Mouse (Mus musculus) frontal cortex, postnatal 14 days (tissue): Measurements from ENCODE around the gene Fbxo42.

Source experiments
- DNase-seq, 2 experiments: peaks; one replicate each; pipeline ENCODE4 v3.0.0; 2022; ENCODE audit warnings: low spot score in 2 of 2

The Fbxo42 gene

DNA sequence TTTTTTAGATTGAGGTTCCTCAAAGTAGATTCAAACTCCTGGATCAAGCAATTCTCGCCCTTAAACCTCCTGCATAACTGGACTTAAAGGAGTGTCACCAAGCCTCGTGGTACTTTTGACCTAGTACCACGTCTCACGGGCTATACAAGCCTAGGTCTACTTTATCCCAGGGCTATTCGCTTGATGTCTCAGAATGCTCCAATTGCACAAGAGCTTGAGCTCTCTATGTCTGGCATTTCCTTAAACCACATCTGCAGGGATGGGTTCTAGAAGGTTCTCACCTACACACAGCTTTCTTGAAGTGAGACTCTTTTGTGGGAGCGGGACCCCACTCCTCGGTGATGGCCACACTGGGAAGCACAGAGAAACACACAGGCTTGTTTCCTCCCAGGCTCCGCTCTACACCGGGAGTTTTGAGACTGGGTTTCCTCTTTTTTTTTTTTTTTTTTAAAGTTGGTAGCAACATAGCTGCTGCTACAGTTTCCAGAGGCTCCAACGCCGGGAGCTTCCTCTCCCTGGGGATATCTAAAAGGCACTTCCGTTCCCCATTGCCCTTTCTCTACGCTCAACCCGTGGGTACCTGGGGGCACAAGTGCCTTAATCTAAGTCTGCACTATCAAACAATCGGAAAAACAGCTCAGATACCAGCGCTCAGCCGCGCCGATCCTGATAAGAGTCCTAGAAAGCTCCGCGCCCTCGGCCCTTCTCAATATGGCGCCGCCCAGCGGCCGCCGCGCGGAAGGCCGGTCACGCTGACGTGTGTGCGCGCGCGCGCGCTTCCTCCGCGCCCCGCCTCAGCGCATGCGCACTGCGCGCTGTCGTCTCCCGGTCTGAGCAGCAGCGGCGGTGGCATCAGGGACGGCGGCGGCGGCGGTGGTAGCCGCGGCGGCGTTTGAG, at the start of gene Fbxo42:
TSS of gene Fbxo42 (plus strand) at position 802 of the 897 bp plus-strand sequence.
- DNase-seq, result peak; percentile 85 to 89

DNA sequence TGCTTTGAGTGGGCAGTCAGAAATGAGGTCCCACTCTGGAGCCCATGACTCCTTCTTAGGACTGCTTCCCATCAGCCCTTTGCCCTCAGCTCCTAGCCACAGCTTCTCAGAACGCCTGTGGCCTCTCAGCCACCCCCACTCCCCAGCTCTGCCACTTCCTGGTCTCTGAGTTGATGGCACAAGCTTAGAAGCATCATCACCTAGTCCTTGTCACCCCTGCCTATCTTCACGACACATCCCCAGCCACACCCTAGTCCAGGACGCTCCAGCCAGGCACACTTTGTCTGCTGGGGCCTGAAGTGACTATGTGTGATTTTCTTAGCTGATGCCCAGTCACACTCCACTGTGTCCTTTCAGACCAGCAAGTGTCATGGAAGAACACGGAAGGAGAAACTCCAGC, 48.8 kb upstream of the Fbxo42 start:
- DNase-seq, result no peak

DNA sequence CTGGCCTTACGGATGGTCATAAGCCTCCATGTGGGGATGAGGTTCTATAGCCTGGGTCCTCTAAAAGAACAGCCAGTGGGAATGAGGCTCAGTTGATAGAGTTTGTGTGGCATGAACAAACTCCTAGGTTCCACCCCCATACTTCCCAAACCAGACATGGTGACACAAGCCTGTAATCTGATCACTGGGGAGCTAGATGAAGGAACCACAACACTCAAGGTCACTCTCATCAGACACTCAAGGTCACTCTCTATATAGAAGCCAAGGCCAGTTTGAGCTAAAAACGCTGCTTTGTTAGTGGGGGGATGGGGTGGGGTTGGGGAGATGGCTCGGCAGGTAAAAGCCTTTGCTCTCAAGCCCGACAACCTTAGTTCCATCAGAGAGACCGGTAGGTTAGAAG, 47.8 kb upstream of the Fbxo42 start:
- DNase-seq, result no peak

DNA sequence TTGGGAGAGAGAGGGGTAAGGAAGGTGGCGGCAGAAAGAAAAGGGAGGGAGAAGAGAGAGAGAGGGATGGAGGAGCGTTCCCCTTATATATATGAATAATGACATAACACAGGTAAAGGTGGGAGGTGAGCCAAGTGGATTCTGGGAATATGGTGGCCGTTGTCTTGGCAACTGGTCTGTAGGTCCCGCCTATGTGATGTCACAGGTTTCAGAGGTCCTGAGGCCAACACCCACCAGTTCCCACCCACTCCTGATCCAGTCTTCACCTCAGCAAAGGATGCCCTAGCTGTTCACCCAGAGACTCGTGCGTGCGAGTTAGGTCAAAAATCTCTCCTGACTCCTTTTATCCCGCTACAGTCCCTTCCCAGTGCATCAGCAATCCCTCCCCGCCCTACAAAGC, 46.4 kb upstream of the Fbxo42 start:
- no peak for DNase-seq

GRCm38 (mm10) chr4:141101855-141102254, 45.9 kb upstream of the Fbxo42 start:
- DNase-seq, result no peak

GRCm38 (mm10) chr4:141106526-141107183, 41.1 kb upstream of the Fbxo42 start:
- DNase-seq, result no peak

GRCm38 (mm10) chr4:141108196-141108732, 39.4 kb upstream of the Fbxo42 start:
- no peak for DNase-seq

DNA sequence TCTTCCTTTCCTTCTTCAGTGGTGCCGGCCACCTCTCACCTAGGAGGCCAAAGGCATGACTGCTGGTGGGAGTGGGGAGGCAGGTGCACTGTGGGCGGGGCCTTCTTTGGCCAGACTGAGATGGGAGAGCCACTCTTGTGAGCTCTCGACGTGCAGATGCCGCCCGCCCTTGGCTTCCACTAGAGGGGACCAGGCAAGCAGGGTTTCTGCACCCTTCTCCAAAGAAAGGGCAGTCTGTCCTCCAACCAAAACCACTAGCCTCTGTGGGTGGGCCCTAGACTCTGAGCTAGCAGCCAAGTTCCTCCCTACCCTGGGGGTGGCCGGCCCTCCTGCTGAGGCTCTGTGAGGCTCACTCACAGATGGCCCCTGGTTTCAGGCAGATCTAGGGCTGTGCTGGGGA, 33.9 kb upstream of the Fbxo42 start:
- DNase-seq, result no peak

- peak in 1 of 2 experiments; percentile 58 for DNase-seq
Measured at GRCm38 (mm10) chr4:141114521-141114981, 33.2 kb upstream of the Fbxo42 start.

DNA sequence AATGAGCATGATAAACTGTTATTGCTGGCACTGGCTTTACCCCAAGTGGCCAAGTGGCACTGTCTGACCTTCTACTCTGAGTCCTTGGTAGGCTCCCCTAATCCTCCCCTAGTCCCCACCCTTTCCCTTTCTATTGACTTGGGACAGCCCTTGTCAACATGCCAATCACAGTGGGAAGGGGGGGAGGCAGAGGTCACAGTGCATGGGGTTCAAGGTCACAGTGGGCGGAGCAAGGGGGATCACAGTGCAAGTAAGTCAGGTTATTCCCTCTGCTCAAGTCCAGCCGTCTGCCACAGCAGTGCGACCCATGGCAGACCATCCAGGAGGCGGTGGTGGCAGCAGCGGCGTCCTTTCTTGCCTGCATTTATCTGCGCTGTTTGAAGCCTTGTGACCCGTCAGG, 32.3 kb upstream of the Fbxo42 start:
- no peak for DNase-seq

DNA sequence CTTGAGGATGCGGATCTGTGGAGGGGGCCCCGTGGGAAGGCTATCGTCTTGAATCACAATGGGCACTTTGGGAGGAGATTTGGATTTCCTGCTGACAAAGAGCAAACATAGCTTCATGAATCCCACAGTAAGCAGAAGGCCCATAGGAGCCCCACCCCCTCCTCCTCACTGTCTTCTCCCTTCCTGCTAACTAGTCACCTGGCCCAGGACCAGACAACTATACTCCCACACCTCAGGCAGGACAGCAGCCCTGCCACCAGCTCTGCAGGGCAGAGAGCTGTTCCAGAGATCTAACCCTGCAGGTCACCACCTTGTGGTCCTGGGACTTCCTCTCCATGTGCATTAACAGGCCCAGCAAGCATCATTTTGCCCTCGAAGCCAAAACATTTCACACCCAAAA, 29.0 kb upstream of the Fbxo42 start:
- no peak for DNase-seq

GRCm38 (mm10) chr4:141120700-141121099, 27.0 kb upstream of the Fbxo42 start:
- peak in 1 of 2 experiments; percentile 66 for DNase-seq

DNA sequence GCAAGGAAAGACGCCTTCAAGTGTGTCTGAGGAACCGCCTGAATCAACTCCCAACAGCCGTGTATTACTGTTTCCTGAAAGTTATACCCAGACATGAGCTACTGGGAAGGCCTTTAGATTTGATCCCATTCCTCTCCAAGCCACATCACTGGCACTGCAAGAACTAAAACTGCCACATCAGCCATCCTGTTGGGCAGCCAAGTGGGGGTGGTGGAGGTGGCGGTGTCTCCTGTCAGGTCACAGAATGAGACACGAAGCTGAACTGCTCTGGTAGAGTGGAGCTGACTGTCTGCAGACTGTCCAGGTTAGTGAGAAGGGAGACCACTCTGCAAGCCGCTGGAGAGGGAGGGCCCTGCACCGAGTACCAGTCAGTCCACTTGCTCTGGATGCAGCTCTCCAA, 25.1 kb upstream of the Fbxo42 start:
- no peak for DNase-seq

DNA sequence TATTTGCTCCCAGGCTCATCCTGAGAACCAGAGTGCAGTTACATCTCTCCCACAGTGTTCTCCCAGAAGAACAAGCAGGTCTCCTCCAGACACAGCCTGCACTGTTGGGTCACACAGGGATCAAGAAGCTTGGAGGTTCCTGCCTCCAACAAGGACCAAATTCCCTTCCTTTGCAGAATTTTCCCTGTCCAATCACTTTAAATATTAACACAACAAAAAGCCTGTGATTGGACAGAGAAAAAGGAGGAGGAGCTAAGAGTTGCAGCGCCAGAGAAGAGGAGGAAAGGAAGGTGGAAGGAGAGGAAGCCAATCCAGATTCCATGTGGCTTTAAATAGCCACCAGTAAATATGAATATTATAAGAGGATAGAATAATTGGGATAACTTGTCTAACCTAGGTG, 24.6 kb upstream of the Fbxo42 start:
- DNase-seq, result no peak

DNA sequence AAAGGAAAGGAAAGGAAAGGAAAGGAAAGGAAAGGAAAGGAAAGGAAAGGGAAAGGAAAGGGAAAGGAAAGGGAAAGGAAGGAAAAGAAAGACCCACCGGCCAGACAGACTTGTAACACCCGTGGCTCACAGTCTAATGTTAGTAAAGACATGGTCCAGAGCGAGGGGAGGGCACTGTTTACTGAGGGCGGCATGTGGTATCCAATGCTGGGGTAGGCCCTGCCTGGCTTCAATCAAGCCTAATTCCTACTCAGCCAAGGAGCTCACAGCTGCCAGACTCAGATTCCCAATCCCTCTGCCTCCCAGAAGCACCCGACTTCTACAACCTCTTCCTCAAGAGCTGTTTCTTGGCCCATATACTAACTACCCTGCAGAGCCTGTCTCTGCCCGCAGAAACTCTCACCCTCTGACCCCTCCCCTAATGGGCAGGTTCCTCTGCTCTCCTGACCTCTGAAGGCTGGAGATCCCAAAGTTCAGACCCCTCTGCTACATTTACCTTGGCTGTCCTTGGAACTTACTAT, 18.5 kb upstream of the Fbxo42 start:
- DNase-seq, result no peak

GRCm38 (mm10) chr4:141130704-141131342, 16.9 kb upstream of the Fbxo42 start:
- no peak for DNase-seq

DNA sequence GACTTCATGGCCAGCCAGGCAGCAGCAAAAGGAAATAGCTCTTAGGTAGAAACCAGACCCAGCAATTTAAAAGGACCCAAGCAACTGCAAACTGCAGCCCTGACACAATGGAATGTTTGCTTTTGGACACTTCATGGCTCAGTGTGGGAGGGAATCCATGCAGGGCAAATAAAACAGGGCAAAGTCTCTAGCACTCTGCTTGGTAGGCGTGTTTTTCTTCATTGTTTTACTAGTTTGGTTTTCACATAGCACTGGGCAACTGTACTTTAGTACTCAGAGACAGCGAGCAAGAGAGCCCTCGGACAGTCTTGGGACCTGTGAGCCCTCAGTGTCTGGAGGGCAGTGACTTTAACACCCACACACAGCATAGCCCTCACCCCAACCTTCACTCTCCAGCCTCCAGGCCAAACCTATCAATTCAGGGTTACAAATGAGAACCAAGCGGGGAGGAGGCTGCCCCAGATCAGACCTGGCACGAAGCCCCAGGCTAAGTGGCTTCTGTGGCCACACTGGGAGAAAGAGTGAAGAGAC, 16.1 kb upstream of the Fbxo42 start:
- DNase-seq, result no peak

DNA sequence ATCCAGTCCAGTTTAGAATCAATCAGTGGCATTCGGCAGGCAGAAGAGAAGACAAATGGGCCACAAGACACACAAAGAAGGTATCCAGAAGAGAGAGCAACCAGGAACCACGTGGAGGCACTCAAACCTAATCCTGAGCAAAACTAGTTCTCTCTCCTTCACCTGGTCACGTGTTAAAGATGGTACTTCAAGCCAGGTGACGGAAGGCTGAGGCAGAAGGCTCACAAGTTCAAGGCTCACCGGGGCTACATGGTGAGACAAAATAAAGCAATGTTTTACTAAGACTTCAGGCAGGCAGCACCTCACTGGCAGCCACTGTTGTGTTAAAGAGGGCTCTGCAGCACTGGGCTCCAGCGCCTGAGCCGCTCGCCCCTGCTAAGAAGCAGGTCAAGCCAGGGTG, 15.5 kb upstream of the Fbxo42 start:
- DNase-seq, result no peak

DNA sequence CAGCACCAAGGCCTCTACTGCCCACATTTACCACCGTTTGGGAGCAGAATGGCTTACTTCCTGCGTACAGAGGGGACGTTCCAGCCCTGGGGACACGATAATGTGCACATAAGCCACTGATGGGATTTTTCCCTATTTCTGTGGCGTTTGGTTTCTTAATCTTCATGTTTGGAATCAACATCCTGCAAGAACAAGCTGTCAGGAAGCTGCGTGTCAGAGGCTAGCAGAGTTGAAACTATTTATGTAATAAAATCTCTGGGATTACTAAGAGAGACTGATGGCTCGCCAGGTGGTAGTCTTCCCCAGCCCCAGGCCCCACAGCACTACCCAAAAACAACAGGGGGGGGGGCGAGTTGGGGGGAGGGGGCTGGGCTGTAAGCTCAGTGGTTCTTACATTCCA, 14.5 kb upstream of the Fbxo42 start:
- no peak for DNase-seq

DNA sequence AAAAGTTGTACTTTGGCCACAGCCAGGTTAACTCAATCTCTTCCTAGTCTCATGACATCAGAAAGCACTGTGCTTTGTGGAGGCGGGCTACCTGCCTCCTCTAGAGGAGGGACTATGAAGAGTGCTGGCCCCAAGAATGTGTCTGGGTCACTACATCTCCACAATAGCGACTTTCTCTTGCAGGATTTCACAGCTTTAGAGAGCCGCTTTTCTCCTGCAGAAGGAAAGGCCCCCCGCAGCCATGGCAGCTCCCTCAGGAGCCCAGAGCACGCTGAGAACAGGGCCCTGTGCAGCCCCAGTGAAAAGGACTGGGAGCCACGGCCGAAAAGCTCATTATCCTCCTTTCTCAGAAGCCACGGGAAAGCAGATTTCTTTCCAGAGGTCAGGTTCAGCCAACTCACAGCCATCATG, 13.7 kb upstream of the Fbxo42 start:
- no peak for DNase-seq

GRCm38 (mm10) chr4:141134751-141135530, 12.8 kb upstream of the Fbxo42 start:
- DNase-seq, result no peak
